Mouse (Mus musculus): ENCODE data around the gene Meis2. TPM values are rescaled to one million over a fixed set of nuclear protein-coding genes. Genes with fewer than 3 reads are reported as not detected.

Meis2 gene
- total RNA-seq, 2 experiments from 2014 or later, result 20.8 to 27.4 TPM

DNA sequence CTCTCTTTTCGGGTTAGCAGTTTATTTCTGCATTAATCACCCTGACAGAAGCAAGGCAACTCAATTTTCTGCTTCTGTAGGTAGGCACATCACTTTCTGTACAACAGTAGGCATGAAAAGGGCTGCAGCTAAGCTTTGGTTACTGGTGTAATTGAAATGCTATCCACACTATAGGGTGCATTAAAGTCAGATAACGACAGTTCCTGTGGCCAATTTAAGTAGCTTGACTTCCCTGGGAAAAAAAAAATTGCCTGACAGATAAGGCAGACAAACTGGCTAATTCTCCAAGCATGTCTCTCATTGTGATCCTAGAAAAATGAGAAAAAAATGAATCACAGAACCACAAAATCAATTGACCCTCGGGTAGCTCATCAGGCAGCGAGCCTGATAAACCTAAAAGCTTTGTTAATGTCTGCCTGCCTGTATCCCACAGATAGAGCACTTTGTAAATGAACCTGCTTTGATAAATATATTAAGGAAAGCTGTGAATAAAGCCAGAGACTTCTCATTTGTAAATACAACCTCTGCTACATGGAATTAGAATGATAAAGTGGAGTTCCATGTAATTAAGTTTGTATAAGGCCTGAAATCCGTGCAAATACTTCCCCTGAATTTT is 145.2 kb downstream of the Meis2 start:
- intact Hi-C loops (cut with DNase I), result no loop called here
- no peak for DNase-seq

DNA sequence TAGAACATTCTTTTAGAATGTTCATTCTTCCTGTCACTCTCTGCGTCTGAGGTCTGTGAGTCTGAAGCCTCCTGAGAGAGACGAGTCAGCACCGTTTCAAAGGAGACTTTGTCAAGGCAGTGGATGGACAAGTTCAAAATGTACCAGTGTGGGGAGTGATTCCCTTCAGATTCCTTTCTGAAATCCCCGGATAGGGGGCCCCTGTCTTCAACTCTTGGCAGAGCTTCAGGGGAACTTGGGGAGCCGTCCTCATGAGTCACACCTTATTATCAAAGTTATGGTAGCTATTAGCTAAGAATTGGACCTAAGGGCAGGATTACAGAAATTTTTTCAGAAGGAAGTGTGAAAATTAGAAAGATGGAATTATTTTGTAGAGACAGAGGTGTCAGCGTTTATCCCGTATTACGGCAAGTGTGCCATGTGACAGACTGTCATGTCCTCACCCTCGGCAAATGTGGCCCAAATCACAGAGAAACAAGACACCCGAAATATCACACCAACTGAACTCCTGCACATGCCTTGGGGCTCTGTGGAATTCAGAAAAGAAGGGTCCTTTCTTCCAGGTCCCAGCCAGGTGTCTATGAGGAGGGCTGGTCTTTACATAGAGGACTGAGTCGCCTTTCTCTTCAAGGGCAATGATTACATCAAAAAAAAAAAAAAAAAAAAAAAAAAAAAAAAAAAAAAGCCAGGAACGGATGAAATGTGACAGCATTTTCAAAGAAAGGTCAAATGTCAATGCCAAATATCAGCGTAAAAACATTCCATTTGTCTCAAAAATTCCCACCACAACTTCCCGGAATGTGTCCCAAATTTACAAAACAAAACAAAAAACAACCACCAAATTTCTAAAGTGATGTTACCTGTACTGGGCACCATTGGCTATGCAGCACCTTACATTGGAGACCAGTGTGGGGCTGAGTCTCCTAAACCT is 146.2 kb downstream of the Meis2 start:
- no peak for DNase-seq
- intact Hi-C loops (cut with DNase I), result no loop called here

DNA sequence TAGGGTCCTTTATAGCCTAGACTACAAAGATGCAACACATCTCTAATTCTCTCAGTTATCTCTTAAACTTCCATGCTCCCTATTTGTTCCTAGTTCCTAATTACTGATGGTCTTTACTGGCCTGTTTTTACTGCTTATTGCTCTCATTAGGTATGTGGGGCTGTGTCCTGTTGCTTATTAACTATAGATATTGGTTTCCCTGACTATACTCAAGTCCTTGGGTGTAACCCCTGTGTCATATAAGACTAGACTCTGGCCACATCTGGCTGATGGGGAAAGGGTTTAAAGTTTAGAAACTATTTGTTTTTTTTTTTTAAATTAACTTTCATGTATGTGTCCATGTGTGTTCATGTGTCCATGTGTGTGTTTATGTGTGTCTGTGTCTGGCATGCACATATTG is 147.1 kb downstream of the Meis2 start:
- no peak for DNase-seq
- intact Hi-C loops (cut with DNase I), result no loop called here

DNA sequence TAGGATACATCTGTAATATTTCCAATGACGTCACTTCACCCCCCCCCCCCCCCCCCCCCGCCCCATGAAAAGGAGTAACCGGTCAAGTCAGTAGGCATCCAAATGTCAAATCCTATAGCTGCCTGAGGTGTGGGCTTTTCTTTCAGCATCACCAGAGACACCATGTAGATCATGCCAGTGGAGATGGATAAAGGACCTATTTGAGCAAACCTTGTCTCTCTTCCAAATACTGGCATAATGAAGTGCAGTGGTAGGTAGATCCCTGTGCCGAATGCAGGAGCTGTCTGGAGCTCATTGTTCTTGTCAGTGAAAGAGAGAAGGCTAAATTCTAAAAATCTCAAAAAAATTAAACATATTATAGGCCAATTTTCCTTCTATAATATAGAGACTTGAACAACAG is 151.1 kb downstream of the Meis2 start:
- no peak for DNase-seq
- intact Hi-C loops (cut with DNase I), result no loop called here

DNA sequence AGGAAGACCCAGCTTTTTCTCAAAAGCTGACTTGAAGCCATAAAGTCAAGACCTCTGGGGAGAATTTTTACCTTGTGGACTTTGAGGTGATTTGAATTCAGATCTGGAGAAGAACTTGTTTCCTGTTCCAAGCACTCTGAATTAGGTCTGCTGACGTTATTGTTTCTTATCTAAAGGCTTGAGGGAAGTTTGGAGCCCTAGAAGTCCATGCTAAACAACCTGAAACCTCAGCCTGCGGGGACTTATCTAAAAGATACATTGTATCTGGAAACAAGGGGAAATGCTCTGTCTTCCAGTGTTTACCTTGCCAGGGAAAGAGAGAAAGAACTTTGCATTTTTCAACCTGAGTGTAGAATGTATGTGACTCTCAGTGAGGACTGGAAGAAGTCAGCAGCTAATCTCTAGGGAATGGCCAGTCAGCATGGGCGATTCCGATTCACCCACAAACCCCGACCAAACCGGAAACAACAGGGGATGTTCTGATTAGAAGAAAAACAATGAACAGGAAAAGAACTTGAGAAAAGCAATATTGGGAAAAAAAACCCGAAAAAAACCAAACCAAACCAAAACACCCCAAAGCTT is 152.6 kb downstream of the Meis2 start:
- intact Hi-C loops (cut with DNase I), result no loop called here
- DNase-seq, result no peak

DNA sequence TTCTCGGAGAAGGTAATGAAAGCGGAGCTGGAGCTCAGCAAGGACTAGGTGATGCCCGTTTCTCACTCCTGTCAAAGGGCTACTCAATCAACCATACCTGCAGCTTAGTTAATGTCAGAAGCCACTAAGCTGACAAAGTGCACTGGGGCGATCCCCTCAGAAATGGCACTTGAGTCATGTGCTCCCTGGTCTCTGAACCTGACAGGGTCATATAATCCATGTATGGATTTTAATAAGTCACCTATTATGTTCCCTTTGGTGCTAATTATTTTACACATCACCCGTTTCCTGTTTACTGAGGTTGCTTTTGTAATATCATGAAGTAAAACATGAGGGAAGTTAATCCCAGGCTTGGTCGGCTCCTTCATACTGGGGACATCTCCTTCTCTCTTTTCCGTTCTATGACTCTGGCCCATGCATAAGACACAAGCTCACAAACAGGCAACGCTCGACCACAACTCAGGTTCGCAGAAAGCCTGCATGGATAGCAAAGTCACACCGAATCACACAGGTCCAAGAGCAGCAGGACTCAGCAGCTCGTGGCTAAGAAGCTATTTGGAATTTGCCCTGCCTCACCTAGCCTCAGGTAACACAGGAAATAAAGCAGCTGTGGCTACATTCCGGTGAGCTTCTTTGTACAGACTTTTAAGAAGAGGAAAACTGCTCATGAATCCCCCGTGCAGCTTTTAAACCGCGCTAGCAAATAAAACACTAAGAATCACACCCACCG is 153.6 kb downstream of the Meis2 start:
- DNase-seq, result no peak
- intact Hi-C loops (cut with DNase I), result no loop called here

DNA sequence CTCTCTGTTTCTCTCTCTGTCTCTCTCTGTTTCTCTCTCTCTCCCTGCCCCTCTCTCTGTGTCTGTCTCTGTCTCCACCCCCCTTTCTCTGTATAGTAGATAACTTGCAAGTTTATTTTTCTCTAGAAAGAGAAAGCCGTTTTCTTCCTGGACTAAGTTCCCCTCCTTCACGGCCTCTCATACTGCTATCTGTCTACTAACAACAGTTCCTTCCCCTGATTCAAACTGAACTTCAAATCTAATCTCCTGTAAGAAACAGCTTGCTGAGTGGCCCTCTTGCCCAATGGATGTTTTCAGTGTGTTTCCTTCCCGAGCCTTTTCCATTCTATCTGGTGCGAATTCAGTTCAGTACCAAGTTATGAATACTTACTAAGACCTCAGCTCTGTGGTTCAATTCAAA is 155.4 kb downstream of the Meis2 start:
- no peak for DNase-seq
- intact Hi-C loops (cut with DNase I), result no loop called here

DNA sequence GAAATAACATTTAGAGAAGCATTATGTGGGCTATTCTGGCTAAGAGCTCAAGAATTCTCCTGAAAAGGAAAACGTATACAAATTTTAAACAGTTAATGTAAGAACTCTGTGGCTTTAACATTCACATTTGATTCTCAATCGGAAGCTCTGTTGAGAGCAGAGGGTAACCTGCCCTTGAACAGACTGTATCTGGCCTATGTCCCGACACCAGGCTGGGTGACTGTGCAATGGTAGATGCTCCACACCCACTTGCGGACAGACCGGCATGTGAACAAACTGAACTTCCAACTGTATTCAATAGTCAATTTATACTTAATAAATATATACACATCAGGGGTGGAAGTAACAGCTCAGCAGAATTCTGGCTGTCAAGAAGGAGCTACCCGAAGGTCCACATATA is 164.6 kb downstream of the Meis2 start:
- intact Hi-C loops (cut with DNase I), result no loop called here

DNA sequence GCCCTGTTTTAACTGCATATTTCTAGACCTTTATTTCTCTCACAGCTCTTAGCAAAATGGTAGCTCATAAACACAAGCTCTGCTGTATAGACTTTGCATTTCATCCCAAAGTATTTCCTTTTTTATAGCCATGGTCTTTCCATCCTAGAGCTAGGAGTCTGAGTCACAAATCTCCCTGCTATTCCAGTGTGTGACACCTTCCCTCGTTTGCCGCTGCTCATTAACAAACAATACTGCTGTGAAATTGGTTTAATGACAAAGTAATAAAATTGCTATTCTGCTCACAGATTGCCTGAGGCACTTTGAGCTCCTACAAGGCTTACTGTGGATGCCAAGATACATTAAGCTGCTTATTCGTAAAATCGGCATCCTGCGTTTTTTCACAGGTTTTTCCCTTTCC is 168.1 kb downstream of the Meis2 start:
- intact Hi-C loops (cut with DNase I), result no loop called here
- DNase-seq, result no peak

More for the DNA sequence above, 164.6 kb downstream of the Meis2 start:
- DNase-seq, result no peak

DNA sequence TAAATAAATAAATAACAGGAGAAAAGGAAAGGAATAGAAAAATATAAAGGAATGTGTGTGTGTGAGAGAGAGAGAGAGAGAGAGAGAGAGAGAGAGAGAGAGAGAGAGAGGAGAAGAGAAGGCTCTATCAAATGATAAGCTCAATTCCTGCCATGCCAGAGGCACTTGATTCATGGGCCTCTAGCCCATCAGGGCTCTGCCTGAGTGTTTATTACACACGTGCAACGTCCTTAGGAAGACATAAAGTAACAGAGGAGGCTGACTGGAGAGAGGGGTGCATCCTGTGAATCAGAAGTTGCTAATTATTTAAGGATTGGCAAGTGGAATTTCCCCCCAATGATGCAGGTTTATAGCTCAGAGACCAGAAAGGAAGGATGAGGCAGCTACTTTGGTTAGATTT is 168.6 kb downstream of the Meis2 start:
- no peak for DNase-seq
- intact Hi-C loops (cut with DNase I), result no loop called here

DNA sequence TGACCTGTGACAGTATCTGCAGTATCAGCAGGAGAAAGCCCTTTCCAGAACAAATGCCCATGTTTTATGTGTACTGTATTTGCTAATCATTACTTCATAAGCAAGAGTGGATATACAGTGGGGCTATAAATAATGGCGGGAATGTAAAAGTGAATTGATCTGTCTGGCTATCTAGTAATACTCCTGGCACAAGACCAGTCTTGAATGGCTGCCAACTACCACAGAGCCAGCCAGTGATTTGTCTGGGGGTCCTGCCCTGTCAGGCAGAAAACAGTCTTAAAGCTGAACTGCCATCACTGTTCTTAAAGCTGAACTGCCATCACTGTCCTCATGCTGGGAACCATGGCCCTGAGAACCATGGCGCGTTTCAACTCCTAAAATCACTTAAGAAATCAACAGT is 169.9 kb downstream of the Meis2 start:
- DNase-seq, result no peak
- intact Hi-C loops (cut with DNase I), result no loop called here

DNA sequence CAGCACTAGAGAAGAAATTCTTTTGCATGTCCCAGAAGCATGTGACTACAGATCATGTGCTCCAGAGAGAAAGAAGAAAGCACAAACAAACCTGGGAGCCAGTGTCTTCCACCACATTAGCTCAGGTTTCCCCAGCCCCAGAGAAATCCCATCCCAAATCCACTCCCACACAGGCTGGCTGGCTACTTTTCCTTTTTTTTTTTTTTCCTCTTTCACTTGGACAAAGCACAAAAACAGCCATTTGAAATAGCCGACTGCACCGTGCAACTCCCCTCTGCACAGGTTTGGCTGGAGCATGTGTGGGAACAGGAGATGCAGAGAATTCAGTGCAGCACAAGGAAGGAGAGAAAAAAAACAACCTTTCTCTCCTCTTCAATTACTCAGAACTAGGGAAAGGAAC is 170.4 kb downstream of the Meis2 start:
- intact Hi-C loops (cut with DNase I), result no loop called here
- DNase-seq, result no peak

DNA sequence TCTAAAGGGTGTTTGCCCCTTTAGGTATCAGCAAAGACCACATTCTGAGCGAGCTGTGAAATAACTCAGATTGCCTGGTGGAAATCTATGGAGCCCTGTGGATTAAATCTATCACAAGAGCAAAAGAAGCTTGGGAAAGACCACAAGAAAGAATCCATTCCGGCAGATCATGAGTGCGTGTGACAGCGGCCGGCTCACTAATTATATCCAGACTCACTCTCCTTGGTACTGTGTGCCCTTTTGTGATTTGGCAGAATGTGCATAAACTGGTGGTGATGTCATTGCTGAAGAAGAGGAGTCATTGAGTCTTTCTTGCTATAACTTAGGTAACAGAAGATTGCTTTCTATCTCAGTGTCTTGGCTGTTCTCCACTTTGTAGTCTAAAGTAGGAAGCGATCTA is 172.5 kb downstream of the Meis2 start:
- intact Hi-C loops (cut with DNase I), result no loop called here
- DNase-seq, result no peak

DNA sequence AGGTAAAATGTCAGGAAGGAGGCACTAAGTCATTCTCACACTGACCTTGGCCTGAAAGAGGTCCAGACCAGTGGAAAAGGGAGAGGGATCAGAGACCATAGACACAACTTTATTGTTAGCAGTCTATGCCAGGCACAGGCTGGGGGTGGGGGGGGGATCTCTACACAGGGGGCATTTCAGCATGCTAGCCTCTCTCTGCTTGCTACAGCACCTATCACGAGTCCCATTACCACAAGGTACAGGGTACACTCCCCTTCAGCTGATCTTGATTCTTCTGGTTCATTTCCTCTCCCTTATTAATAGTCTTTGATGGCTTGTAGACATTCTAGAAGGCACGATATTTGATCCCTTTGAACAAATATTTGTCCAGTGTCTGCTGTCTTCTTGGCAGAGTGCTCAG is 174.9 kb downstream of the Meis2 start:
- intact Hi-C loops (cut with DNase I), result no loop called here
- no peak for DNase-seq

DNA sequence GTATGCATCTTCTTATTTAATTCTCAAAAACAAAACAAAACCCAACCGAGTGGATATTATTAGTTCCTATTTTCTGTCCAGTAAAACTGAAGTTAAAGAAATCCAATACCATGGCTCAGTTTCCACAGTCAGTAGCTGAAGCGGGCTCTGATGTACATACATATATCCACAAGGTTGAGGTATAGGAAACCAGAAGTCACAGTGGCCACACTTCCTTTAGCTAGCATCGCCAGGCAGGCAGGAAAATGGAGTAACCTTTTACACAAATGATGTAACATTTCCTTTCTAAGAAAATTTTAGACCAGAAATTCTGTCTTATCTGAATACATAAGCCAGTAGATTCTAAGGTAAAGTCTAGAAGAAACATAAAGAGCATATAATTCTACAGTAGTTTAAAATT is 175.6 kb downstream of the Meis2 start:
- intact Hi-C loops (cut with DNase I), result no loop called here
- no peak for DNase-seq

DNA sequence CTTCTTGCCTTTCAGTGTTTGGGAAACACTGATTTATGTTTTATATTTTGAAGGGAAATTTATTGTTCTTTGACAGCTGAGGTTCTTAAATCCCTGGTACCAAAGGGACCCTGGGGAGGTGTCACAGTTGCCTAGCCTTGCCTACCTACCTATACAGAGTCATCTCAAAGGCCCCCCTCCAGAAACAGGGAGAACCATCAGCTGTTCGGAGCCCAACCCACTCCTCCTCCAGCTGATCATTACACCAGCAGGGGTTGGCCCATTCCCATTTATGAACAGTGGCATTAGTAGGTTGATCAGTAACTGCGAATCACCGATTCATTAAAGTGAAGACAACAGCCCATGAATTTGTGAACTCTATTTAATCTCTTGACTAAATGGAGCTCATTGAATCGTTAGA is 176.4 kb downstream of the Meis2 start:
- DNase-seq, result no peak
- intact Hi-C loops (cut with DNase I), result no loop called here

DNA sequence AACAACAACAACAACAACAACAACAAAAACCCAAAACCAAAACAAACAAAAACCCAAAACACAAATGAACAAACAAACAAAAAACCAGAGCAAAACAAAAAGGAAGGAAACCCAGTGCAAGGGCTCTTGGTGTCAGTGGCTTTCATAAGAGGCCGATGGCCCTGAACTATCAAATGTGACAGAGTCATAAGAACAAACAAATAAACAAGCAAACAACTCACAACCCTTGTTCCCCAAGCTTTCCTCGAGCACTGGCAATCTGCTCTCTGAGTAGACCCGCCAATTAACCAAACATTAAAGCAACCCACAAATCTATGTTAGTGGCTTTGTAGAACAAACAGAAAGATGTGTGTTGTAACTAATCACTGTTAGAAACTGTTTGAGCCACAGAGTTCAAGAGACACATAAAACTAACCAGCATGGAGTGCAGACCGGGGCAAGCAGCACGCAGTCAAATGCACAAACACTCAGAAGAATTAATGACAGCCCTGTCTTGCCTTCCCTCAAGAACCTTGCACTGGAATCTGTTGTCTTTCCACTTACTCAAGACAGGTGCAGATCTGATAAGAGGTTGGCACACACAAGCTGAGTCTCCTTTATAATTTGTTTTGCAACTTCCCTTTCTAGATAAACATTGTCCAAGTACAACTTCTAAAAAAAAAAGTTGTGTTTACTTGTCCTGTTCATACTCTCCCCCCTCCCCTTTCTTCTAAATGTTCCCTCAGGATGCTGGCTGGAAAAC is 177.1 kb downstream of the Meis2 start:
- DNase-seq, result no peak
- intact Hi-C loops (cut with DNase I), result no loop called here

DNA sequence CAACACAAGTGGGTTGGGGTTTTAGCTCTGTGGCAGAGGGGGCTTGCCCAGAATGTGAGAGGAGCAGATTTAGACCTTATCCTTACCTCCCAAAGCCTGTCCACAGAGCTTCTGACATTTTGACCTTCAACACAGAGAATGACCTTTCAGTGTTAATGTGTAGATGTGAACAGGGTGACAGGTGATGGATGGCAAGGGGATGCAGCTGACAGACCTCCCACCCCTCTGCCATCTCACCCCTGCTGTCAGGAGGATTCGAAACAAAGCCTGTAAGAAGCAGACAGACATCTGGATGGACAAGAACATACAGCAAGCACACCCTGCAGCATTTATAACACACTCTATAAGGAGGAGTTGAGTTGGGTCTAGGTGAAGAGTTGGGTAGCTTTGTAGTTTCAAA is 178.0 kb downstream of the Meis2 start:
- intact Hi-C loops (cut with DNase I), result no loop called here

DNA sequence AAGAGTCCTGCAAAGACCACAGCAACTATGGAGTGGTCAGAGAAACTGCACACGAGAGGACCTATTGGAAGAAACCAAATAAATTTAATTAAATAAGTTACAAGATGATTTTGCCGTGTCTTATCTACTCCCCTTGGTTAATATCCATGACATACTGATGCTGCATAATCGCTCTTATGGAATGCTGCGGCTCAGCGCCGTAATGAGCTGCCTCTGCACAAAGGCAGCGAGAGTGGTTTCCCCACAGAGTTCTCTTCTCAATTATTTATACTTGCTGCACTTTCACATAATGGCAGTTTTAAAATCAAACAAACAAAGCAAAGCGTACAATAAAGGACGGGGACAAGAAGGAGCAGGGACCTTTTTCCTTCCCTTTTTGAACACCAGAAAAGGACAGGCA is 181.5 kb downstream of the Meis2 start:
- no peak for DNase-seq
- intact Hi-C loops (cut with DNase I), result no loop called here

More for the DNA sequence above, 178.0 kb downstream of the Meis2 start:
- no peak for DNase-seq

DNA sequence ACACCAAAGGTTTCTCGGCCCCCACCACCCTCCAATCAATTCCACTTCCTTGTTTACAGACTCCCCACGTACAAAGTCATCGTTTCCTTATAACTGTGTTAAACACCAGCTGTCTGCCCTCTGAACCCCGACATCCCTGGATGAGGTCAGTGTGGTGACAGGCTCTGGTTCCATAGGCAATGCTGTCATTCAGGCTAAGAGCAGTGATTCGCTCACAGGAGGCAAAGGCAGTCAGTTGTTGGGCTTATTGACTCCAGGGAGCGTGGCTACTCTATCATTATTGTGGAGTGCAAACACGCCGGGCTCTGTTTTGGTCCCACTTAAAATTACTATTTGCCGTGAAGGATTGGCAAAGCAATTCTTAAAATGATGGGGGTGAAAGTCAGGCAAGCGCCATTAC is 182.1 kb downstream of the Meis2 start:
- intact Hi-C loops (cut with DNase I), result no loop called here
- no peak for DNase-seq
